Mouse (Mus musculus) cerebellum, adult 2 months (tissue): ENCODE results near the gene Mgmt. TPM values are rescaled to one million over a fixed set of nuclear protein-coding genes. Genes with fewer than 3 reads are reported as not detected.

Experiments
- DNase-seq, 2 experiments: peaks; one replicate each; pipeline ENCODE4 v3.0.0; 2021
- H3K27ac ChIP-seq: fragments of 200-500 bp; 2 replicates; pipeline ENCODE4 v1.5.1; 2012; ENCODE audit warnings: low read length, control low read depth, inconsistent platforms; ENCODE audit not compliant: insufficient read depth
- H3K27me3 ChIP-seq: fragments of 200-500 bp; 2 replicates; pipeline ENCODE4 v1.6.1; 2012; ENCODE audit warnings: inconsistent platforms, mild to moderate bottlenecking, low read length, moderate library complexity; ENCODE audit not compliant: control insufficient read depth, insufficient read depth
- H3K4me1 ChIP-seq: fragments of 200-500 bp; 2 replicates; pipeline ENCODE4 v1.6.1; 2011; ENCODE audit warnings: low read length; ENCODE audit not compliant: control insufficient read depth, insufficient read depth
- H3K4me3 ChIP-seq: fragments of 200-500 bp; replicated peaks from 2 replicates; pipeline ENCODE3; 2011; ENCODE audit warnings: mild to moderate bottlenecking, low read depth, low read length, control low read depth; ENCODE audit not compliant: insufficient read depth
- CTCF ChIP-seq: fragments of 200-500 bp; IDR thresholded peaks from 2 replicates; pipeline ENCODE4 v1.5.1; 2011; ENCODE audit warnings: low read depth, mild to moderate bottlenecking, control low read depth, low read length, moderate library complexity, borderline replicate concordance; ENCODE audit not compliant: insufficient read depth
- POLR2A ChIP-seq: fragments of 200-500 bp; IDR thresholded peaks from 2 replicates; pipeline ENCODE4 v1.6.1; 2011; ENCODE audit warnings: low read length, control low read depth, borderline replicate concordance; ENCODE audit not compliant: insufficient read depth
- WGBS: fragments of 180-500 bp; shearing (Covaris S2); methylation state at CpG from one replicate; pipeline ENCODE4 v1.1.7; 2018; 5-methylcytosine and 5-hydroxymethylcytosine counted together
- polyA plus RNA-seq: library from polyadenylated mRNA; depleted of rRNA; stranded (reverse); fragments of >200 nt; gene quantifications from 2 replicates; pipeline ENCODE4 v1.2.3, GENCODE M21; 2012

The Mgmt gene
- polyA plus RNA-seq, 1 experiment, result 0.92 TPM

GRCm38 (mm10) chr7:137102606-137103195 lies 208.3 kb downstream of the Mgmt start:
- no peak for DNase-seq
- WGBS, result 84% methylated on average over 10 of the region's 10 CpGs
- Histone ChIP-seq H3K27me3 (no peaks in the 10 kb centered on the region; the same call in 1 of the 2 replicates), H3K4me1 (no peaks in the 10 kb centered on the region), H3K27ac (no peak overlapping the region), H3K4me3 (no peak overlapping the region)
- TF ChIP-seq CTCF (no peak), POLR2A (no peak)

DNA sequence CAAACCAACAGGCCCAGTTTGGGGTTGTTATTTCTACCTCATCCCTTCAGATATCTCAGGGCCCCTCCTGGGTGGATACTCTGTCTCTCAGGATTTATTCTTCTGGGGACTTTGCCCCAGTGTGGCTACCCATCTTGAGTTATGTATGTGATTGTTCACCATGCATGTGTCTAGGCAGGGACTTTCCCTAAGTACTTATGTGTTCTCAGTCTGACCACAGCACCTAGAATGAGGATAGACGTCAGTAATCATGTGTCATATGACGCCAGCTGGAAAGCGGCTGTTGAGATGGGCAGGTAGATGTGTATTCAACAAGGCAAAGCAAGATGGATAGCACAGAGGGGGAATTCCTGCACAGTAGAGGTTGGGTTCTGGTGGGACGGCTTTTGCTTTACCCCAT lies 217.7 kb downstream of the Mgmt start:
- Histone ChIP-seq H3K27me3 (no peaks in the 10 kb centered on the region), H3K4me3 (no peak overlapping the region), H3K4me1 (no peaks in the 10 kb centered on the region), H3K27ac (no peak overlapping the region)
- WGBS, result 98% methylated on average over 4 of the region's 4 CpGs
- no peak for DNase-seq
- TF ChIP-seq CTCF (no peak), POLR2A (no peak)

- H3K4me1 ChIP-seq, result no peaks in the 10 kb centered on the region
- TF ChIP-seq CTCF (no peak), POLR2A (no peak)
- H3K27me3 ChIP-seq, result no peaks in the 10 kb centered on the region
- H3K4me3 ChIP-seq, result no peak overlapping the region
- WGBS, result 96% methylated on average over 4 of the region's 4 CpGs
- H3K27ac ChIP-seq, result no peak overlapping the region
- no peak for DNase-seq
Measured at GRCm38 (mm10) chr7:137116246-137116645, 221.8 kb downstream of the Mgmt start.

GRCm38 (mm10) chr7:137121243-137121858 lies 226.9 kb downstream of the Mgmt start:
- DNase-seq, result peak; percentile 56 to 59
- H3K4me1 ChIP-seq, result peaks cover 8% of the 10 kb centered on the region
- H3K27me3 ChIP-seq, result no peaks in the 10 kb centered on the region; the same call in 1 of the 2 replicates
- H3K27ac ChIP-seq, result no peak overlapping the region
- peak overlapping the region; percentile 30 for H3K4me3 ChIP-seq
- 10% methylated on average over 16 of the region's 16 CpGs for WGBS
- TF ChIP-seq CTCF (no peak), POLR2A (no peak)

DNA sequence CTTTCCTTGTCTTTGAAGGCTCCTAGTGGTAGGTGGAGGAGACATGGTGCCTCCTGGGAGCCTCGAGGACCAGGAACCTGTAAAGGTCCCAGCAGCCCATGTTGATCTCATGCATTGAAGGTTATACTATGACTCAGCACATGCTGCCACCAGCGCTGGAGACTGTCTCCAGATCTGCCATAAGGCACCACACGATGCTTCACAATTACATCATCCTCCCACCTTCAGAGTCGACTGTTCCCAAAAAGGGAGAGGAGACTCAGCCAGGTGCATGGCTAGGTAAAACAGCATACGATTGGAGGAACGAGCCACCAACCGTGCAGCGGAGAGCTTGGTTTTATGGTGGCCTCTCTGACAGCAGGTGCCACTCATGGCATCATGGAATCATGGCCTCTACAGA lies 234.3 kb downstream of the Mgmt start:
- no peaks in the 10 kb centered on the region for H3K4me1 ChIP-seq
- no peak for TF ChIP-seq POLR2A
- TF ChIP-seq CTCF, result no peak
- no peak overlapping the region for H3K27ac ChIP-seq
- no peaks in the 10 kb centered on the region; the same call in 1 of the 2 replicates for H3K27me3 ChIP-seq
- DNase-seq, result no peak
- no peak overlapping the region for H3K4me3 ChIP-seq
- 79% methylated on average over 8 of the region's 8 CpGs for WGBS

DNA sequence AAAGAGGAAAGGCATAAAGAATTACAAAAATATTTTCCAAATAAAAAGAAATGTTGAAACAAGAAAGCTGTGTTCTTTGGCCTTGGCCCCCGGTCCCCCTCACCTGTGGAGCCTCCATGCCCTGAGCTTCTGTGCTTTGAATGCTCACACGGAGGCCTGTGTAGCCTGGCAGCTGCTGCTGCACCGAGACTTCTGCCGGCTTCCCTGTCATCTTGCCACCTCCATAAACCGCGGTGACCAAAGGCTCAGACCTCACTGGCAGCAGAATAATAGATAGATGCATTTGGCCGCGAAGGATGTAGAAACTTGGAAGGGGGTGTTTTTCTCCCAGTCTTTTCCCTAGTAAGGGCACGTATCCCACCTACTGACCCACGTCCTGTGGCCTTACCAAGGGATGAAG lies 235.8 kb downstream of the Mgmt start:
- Histone ChIP-seq H3K4me1 (no peaks in the 10 kb centered on the region), H3K27ac (no peak overlapping the region), H3K4me3 (no peak overlapping the region), H3K27me3 (no peaks in the 10 kb centered on the region; the same call in 1 of the 2 replicates)
- TF ChIP-seq POLR2A, result no peak
- no peak for TF ChIP-seq CTCF
- 52% methylated on average over 10 of the region's 10 CpGs for WGBS
- no peak for DNase-seq

DNA sequence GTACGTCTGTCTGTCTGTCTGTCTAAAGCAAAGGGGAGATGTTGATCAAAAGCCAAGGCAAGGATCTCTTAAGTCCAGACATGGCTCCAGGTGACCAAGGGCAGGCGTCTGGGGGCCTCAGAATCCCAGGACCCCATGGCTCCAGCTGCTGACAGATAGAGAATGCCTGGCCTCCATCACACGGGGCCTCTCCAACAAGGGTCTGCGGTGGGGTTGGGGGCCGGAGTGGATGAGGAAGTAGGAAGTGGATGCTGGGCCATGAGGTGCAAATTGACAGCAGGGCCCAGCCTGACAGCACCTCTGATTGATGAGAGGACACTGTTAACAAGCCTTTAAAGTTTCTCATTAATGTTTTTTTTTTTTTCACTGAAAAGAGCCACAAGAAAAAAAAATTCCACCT lies 237.5 kb downstream of the Mgmt start:
- WGBS, result 90% methylated on average over 5 of the region's 5 CpGs
- no peak overlapping the region for H3K4me3 ChIP-seq
- TF ChIP-seq CTCF (no peak), POLR2A (no peak)

DNA sequence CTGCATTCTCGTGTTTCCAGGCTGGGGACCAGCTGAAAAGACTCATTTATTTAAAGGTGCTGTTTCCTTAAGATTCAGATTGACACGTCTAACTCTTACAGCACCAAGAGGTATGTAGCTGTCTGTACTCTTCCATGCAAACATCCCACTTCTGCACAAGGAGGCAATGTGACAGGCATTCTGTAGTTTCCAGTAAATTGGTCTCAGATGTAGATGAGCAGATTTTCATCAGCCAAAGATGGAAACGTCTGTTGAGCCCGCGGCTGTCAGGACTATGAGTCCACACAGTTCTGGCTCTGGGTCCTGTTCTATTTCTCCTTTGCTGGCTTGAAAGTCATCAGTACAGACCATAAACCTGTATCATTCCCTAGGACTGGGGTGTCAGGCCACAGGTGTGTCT lies 243.7 kb downstream of the Mgmt start:
- TF ChIP-seq CTCF, result no peak
- TF ChIP-seq POLR2A, result no peak
- 73% methylated on average over 5 of the region's 5 CpGs for WGBS
- Histone ChIP-seq H3K27ac (no peak overlapping the region), H3K4me3 (no peak overlapping the region), H3K4me1 (no peaks in the 10 kb centered on the region), H3K27me3 (no peaks in the 10 kb centered on the region; the same call in 1 of the 2 replicates)
- no peak for DNase-seq

More for the DNA sequence above, 237.5 kb downstream of the Mgmt start:
- Histone ChIP-seq H3K27ac (no peak overlapping the region), H3K27me3 (no peaks in the 10 kb centered on the region), H3K4me1 (no peaks in the 10 kb centered on the region)
- no peak for DNase-seq
